Comparison of ENCODE assay signal across 9 mouse cellular contexts in the genomic region with DNA sequence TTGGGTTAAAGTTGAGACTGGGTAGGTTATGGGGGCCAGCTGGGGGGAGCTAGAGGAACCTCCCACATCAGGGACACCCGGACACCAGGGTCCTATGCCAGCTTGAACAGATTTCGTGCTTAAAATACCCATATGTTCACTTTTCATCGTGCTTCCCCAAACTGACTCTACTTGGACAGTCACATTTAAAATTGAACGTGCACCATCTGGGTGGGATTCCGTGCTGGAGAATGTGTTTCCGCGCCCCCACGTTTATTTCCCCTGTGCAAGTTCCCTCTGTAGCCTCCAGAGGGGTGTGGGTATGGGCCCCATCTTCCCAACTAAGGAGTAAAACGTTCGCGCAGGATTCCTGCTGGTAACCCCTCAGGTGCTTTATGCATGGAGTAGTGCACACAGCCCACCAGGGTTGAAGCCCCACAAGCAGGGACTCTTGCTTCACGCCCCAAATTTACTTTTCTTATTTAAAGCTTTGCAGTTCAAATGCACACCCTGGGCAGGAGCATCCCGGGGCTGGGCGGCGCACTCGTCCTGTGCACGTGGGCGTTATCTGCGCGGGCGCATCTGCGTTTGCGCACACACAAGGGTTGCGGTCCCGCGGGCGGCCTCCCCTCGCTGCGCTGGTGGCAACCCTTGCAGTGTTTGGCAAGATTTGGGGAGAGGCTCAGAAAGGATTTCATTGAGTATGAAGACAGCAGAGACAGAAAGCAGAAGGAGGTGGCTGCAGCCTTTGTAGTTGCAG. TPM values are rescaled to one million over a fixed set of nuclear protein-coding genes. Genes with fewer than 3 reads are reported as not detected.
A peak's percentile ranks its signal among the peaks of the same experiment; 100 is the strongest.
DNase-seq lines count a peak whose midpoint lies in the region; ATAC-seq and TF ChIP-seq lines count a peak whose summit lies in the region.
"Had no signal": no experiment of that assay in that cellular context is flagged by ENCODE, and none has a peak within 500 bp of the region (broad histone marks: within the 10 kb centered on the region; RNA-seq: fewer than 3 reads in every experiment).

No protein-coding gene starts in this region.

- H3K27ac ChIP-seq in stomach, embryonic 14.5 days (ENCODE audit: low read length): no peak overlapping the region
- H3K27ac ChIP-seq in stomach, postnatal 0 days (replicated peaks): no peak overlapping the region
- no peak overlapping the region for H3K27ac ChIP-seq in limb, embryonic 10.5 days
- H3K27ac ChIP-seq in stomach, embryonic 15.5 days: no peak overlapping the region

- peak overlapping the region; percentile 35 for H3K4me2 ChIP-seq in stomach, embryonic 14.5 days (replicated peaks; ENCODE audit: low read depth, low read length)
- H3K4me2 ChIP-seq in stomach, postnatal 0 days (replicated peaks; ENCODE audit: low read depth): no peak overlapping the region
- H3K4me2 ChIP-seq in stomach, embryonic 15.5 days: peak overlapping the region; percentile 38

- no peak overlapping the region for H3K9ac ChIP-seq in stomach, embryonic 14.5 days (replicated peaks; ENCODE audit: low read depth, low read length)
- no peak overlapping the region for H3K9ac ChIP-seq in stomach, postnatal 0 days (ENCODE audit: low read length)
- no peak overlapping the region for H3K9ac ChIP-seq in stomach, embryonic 15.5 days

- peak overlapping the region; percentile 9; the same call in 1 of the 2 replicates for H3K4me3 ChIP-seq in stomach, embryonic 14.5 days (ENCODE audit: low read depth, low read length)
- no peak overlapping the region for H3K4me3 ChIP-seq in stomach, postnatal 0 days (ENCODE audit: low read depth, low read length)
- peak overlapping the region; percentile 35 for H3K4me3 ChIP-seq in limb, embryonic 10.5 days
- peak overlapping the region; percentile 17; the same call in 1 of the 2 replicates for H3K4me3 ChIP-seq in stomach, embryonic 15.5 days (replicated peaks)
- H3K4me3 ChIP-seq: megakaryocyte, embryonic 14.5 days had no signal

- 0 out of 2 replicates have a peak, but pooled peaks cover 3% of the 10 kb centered on the region for H3K4me1 ChIP-seq in stomach, embryonic 14.5 days (ENCODE audit: control insufficient read depth, insufficient read depth, low read length)
- H3K4me1 ChIP-seq in stomach, postnatal 0 days (replicated peaks; ENCODE audit: control insufficient read depth, insufficient read depth): no peaks in the 10 kb centered on the region
- peaks cover 30% of the 10 kb centered on the region for H3K4me1 ChIP-seq in limb, embryonic 10.5 days
- H3K4me1 ChIP-seq in stomach, embryonic 15.5 days: peaks cover 9% of the 10 kb centered on the region; the same call in 1 of the 2 replicates

- TF ChIP-seq CTCF in stomach, postnatal 0 days (IDR thresholded peaks at IDR 0.05; ENCODE audit: low read depth): no peak

- TF ChIP-seq EP300 in stomach, postnatal 0 days (optimal IDR thresholded peaks at IDR 0.05): no peak

- 4% methylated on average over 29 of the region's 29 CpGs for WGBS in stomach, embryonic 14.5 days
- 4% methylated on average over 29 of the region's 29 CpGs for WGBS in stomach, postnatal 0 days
- WGBS in limb, embryonic 10.5 days: 1% methylated on average over 29 of the region's 29 CpGs
- 4% methylated on average over 29 of the region's 29 CpGs for WGBS in stomach, embryonic 15.5 days

- no peak for ATAC-seq in stomach, embryonic 14.5 days (ENCODE audit: insufficient number of reproducible peaks, insufficient read depth, low FRiP score, low read depth)
- no peak for ATAC-seq in stomach, postnatal 0 days (ENCODE audit: low FRiP score, low TSS enrichment)
- ATAC-seq in stomach, embryonic 15.5 days (ENCODE audit: insufficient read depth, low FRiP score, low read depth): no peak
- no peak for ATAC-seq in cerebellum, adult (ENCODE audit: insufficient number of reproducible peaks, low FRiP score, low TSS enrichment)

- no peaks in the 10 kb centered on the region for H3K9me3 ChIP-seq in stomach, embryonic 14.5 days (ENCODE audit: control insufficient read depth, low read depth, low read length)
- H3K9me3 ChIP-seq in stomach, postnatal 0 days (ENCODE audit: control insufficient read depth, low read length): no peaks in the 10 kb centered on the region
- H3K9me3 ChIP-seq in limb, embryonic 10.5 days (replicated peaks): no peaks in the 10 kb centered on the region
- no peaks in the 10 kb centered on the region for H3K9me3 ChIP-seq in stomach, embryonic 15.5 days
- H3K9me3 ChIP-seq: megakaryocyte, embryonic 14.5 days had no signal

- no peak for DNase-seq in stomach, postnatal 0 days (ENCODE audit: low spot score)
- peak; percentile 21 to 22 for DNase-seq in frontal cortex, postnatal 10 days (ENCODE audit: low spot score in 2 of 2)
- DNase-seq in limb, embryonic 10.5 days (ENCODE audit: low spot score): peak; percentile 36
- DNase-seq in lung, postnatal 4 days: no peak
- DNase-seq in cerebellum, adult 9-10 months: no peak

- no peaks in the 10 kb centered on the region for H3K36me3 ChIP-seq in stomach, embryonic 14.5 days (ENCODE audit: control insufficient read depth, insufficient read depth, low read length)
- no peaks in the 10 kb centered on the region for H3K36me3 ChIP-seq in stomach, postnatal 0 days (ENCODE audit: control insufficient read depth, insufficient read depth, low read length)
- no peaks in the 10 kb centered on the region for H3K36me3 ChIP-seq in limb, embryonic 10.5 days
- no peaks in the 10 kb centered on the region for H3K36me3 ChIP-seq in stomach, embryonic 15.5 days

- peaks cover 25% of the 10 kb centered on the region for H3K27me3 ChIP-seq in stomach, embryonic 14.5 days (ENCODE audit: control insufficient read depth, insufficient read depth, low read length)
- H3K27me3 ChIP-seq in stomach, postnatal 0 days (ENCODE audit: control insufficient read depth, insufficient read depth, low read length): peaks cover 2% of the 10 kb centered on the region; the same call in 1 of the 2 replicates
- H3K27me3 ChIP-seq in limb, embryonic 10.5 days (ENCODE audit: low read depth, poor library complexity, severe bottlenecking): peaks cover 64% of the 10 kb centered on the region
- H3K27me3 ChIP-seq in stomach, embryonic 15.5 days (replicated peaks): peaks cover 42% of the 10 kb centered on the region

RNA-seq across cellular contexts. Expression of a gene that starts 21.6 kb away (rescaled TPM):
- not detected in 2 replicates for polyA plus RNA-seq in stomach, embryonic 14.5 days (2014; fragmentation: Nextera tagmentation; extraction: Ambion mirVana)
- not detected in 2 replicates for polyA plus RNA-seq in stomach, postnatal 0 days (2015; fragmentation: Nextera tagmentation; extraction: Ambion mirVana)
- polyA plus RNA-seq in limb, embryonic 10.5 days (2016; fragmentation: Nextera tagmentation; extraction: Ambion mirVana): not detected in 2 replicates
- not detected in 2 replicates for polyA plus RNA-seq in stomach, embryonic 15.5 days (2015; fragmentation: Nextera tagmentation; extraction: Ambion mirVana)

RNA-seq across cellular contexts. Expression of a gene that starts 34.8 kb away (rescaled TPM):
- polyA plus RNA-seq in stomach, embryonic 14.5 days (2014; fragmentation: Nextera tagmentation; extraction: Ambion mirVana): not detected in 2 replicates
- not detected in 2 replicates for polyA plus RNA-seq in stomach, postnatal 0 days (2015; fragmentation: Nextera tagmentation; extraction: Ambion mirVana)
- not detected in 2 replicates for polyA plus RNA-seq in limb, embryonic 10.5 days (2016; fragmentation: Nextera tagmentation; extraction: Ambion mirVana)
- 0.85 and 1.0 TPM in 2 replicates for polyA plus RNA-seq in stomach, embryonic 15.5 days (2015; fragmentation: Nextera tagmentation; extraction: Ambion mirVana)

RNA-seq across cellular contexts. Expression of a gene that starts 43.3 kb away (rescaled TPM):
- polyA plus RNA-seq in stomach, embryonic 14.5 days (2014; fragmentation: Nextera tagmentation; extraction: Ambion mirVana): not detected in 2 replicates
- not detected in 2 replicates for polyA plus RNA-seq in stomach, postnatal 0 days (2015; fragmentation: Nextera tagmentation; extraction: Ambion mirVana)
- not detected in 2 replicates for polyA plus RNA-seq in limb, embryonic 10.5 days (2016; fragmentation: Nextera tagmentation; extraction: Ambion mirVana)
- not detected in 2 replicates for polyA plus RNA-seq in stomach, embryonic 15.5 days (2015; fragmentation: Nextera tagmentation; extraction: Ambion mirVana)

Comparison
In these comparisons a context has a peak if more than half of its experiments do, and no peak if none do; other contexts are left out.
1. DNase-seq: peak in frontal cortex, postnatal 10 days (2 of 2) and limb, embryonic 10.5 days (single experiment); none in stomach, postnatal 0 days (single experiment), lung, postnatal 4 days (0 of 2) and cerebellum, adult 9-10 months (single experiment).